Mouse (Mus musculus) left cerebral cortex, adult 6 months (tissue): ENCODE data around the gene Ttc17. TPM values are rescaled to one million over a fixed set of nuclear protein-coding genes. Genes with fewer than 3 reads are reported as not detected.

ENCODE experiments used
- long read RNA-seq, 2 experiments: library from polyadenylated mRNA; unstranded; transcript quantifications; one replicate each; pipeline ENCODE4 v2.0.0; 2019 to 2020
- polyA plus RNA-seq: library from polyadenylated mRNA; unstranded; fragments of <200 nt; fragmentation: Nextera tagmentation; gene quantifications from 2 replicates; pipeline ENCODE4 v1.2.3, GENCODE M21; 2021

The Ttc17 gene
- 7.2 and 7.5 TPM in 2 replicates for polyA plus RNA-seq
- long read RNA-seq, experiment 1, full-length matches to known transcripts: 26 of 59 reads
- long read RNA-seq, experiment 1, partial matches to known transcripts: 17 of 59 reads
- long read RNA-seq, experiment 1, other reads (novel, unspliced or antisense): 16 of 59 reads
- long read RNA-seq, experiment 2, full-length matches to known transcripts: 1 of 10 reads
- long read RNA-seq, experiment 2, partial matches to known transcripts: 5 of 10 reads
- long read RNA-seq, experiment 2, other reads (novel, unspliced or antisense): 4 of 10 reads

DNA sequence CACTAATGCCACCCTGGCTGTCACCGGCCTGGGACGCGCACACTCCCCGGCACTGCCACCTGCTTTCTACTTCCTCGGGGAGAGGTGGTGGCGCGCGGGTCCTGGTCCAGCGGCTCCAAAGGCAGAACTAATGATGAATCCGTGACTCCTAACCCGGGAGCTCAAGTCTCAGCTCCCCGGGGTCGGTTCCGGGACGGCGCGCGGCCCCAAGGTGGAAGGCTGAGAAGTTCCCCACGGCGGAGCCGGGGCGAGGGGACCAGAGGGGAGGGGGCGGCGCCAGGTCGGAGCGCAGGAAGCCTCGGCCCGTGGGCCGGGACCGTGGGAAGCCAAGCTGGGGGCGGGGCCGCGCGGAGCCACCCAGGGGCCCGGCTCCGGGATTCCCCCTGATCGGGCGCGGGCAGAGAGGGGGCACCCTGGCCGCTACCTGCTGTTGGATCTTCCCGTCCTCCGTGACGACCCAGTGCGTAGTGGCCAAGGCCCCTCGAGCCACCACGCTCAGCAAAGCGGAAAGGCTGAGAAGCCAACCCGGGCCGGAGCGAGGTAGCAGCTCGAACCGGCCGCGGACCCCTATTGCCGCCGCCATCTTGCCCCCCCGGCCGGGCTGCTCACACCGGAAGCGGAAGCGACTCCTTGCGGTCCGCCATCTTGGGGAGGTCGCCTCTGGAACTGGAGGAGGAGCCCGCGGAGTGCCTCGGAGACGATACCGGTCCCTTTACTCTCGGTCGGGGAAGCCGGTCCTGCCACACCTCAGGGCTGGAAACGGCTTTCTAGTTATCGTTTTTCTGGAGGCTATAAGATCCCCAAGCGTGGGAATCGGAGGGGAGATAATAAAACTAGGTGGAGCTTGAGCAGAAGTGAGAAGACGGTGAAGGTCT is at the start of gene Ttc17:
Ttc17 (minus strand) TSS at position 607 of the 875 bp plus-strand sequence.

Other genes with a start within 250 kb of the Ttc17 start
- 40.0 and 91.8 TPM in 2 replicates for gene Hsd17b12, start 248.7 kb downstream of the Ttc17 start, polyA plus RNA-seq
- gene Api5, start 31.4 kb upstream of the Ttc17 start, polyA plus RNA-seq: 45.7 and 63.4 TPM in 2 replicates